Mouse (Mus musculus) midbrain, embryonic 14.5 days (tissue): ENCODE measurements at regions not wholly inside any gene's neighbourhood (a gene's known extent, or its start where the extent isn't known, plus 50 kb on each side); places are given as distances from the start of the nearest gene placed in this dataset.

Source experiments
- ATAC-seq: fragments of 200-750 bp; cut with Nextera tagmentation; 2 replicates; pipeline ENCODE4 v1.8.0; 2017; ENCODE audit warnings: moderate number of reproducible peaks, moderate library complexity; ENCODE audit not compliant: low FRiP score, low TSS enrichment
- DNase-seq: peaks from one replicate; pipeline ENCODE4 v3.0.0-alpha.2; 2015
- H3K27ac ChIP-seq: fragments of 300-500 bp; sonication (generic); replicated peaks from 2 replicates; pipeline ENCODE4 v1.5.1; 2014; ENCODE audit warnings: mild to moderate bottlenecking, low read depth, low read length, moderate library complexity
- H3K27me3 ChIP-seq: fragments of 300-500 bp; sonication (generic); 2 replicates; pipeline ENCODE4 v1.6.1; 2014; ENCODE audit warnings: low read length, control low read depth, mixed read lengths; ENCODE audit not compliant: control insufficient read depth, insufficient read depth
- H3K36me3 ChIP-seq: fragments of 300-500 bp; sonication (generic); 2 replicates; pipeline ENCODE4 v1.6.1; 2014; ENCODE audit warnings: low read length, control low read depth; ENCODE audit not compliant: control insufficient read depth, insufficient read depth
- H3K4me1 ChIP-seq: fragments of 300-500 bp; sonication (generic); 2 replicates; pipeline ENCODE4 v1.6.1; 2014; ENCODE audit warnings: mild to moderate bottlenecking, antibody characterized with exemption, low read length, control low read depth; ENCODE audit not compliant: control insufficient read depth, insufficient read depth
- H3K4me2 ChIP-seq: fragments of 300-500 bp; sonication (generic); 2 replicates; pipeline ENCODE4 v1.6.1; 2014; ENCODE audit warnings: mild to moderate bottlenecking, low read length, moderate library complexity
- H3K4me3 ChIP-seq: fragments of 300-500 bp; sonication (generic); replicated peaks from 2 replicates; pipeline ENCODE4 v1.5.1; 2014; ENCODE audit warnings: low read depth, low read length
- H3K9ac ChIP-seq: fragments of 300-500 bp; sonication (generic); replicated peaks from 2 replicates; pipeline ENCODE4 v1.6.1; 2014; ENCODE audit warnings: mild to moderate bottlenecking, low read length, moderate library complexity
- H3K9me3 ChIP-seq: fragments of 300-500 bp; sonication (generic); 2 replicates; pipeline ENCODE4 v1.6.1; 2016; ENCODE audit warnings: low read length, control low read depth, mixed read lengths; ENCODE audit not compliant: control insufficient read depth
- WGBS: fragments of 180-500 bp; shearing (Covaris S2); extraction: QIAGEN DNeasy Blood & Tissue Kit; methylation state at CpG from one replicate; pipeline ENCODE4 v1.1.7; 2014; 5-methylcytosine and 5-hydroxymethylcytosine counted together

- H3K36me3 ChIP-seq: no peaks in the 10 kb centered on the region
- no peaks in the 10 kb centered on the region for H3K27me3 ChIP-seq
- no peak overlapping the region for H3K9ac ChIP-seq
- no peaks in the 10 kb centered on the region for H3K9me3 ChIP-seq
- DNase-seq (no peak), ATAC-seq (no peak)
- WGBS: 87% methylated on average over 21 of the region's 21 CpGs
- H3K27ac ChIP-seq: no peak overlapping the region
- no peaks in the 10 kb centered on the region for H3K4me1 ChIP-seq
- H3K4me3 ChIP-seq: no peak overlapping the region
- no peak overlapping the region for H3K4me2 ChIP-seq
Measured at GRCm38 (mm10) chr5:118841210-118842016, 280.9 kb downstream of the Med13l start.

- 77% methylated on average over 10 of the region's 10 CpGs for WGBS
- no peaks in the 10 kb centered on the region for H3K9me3 ChIP-seq
- no peaks in the 10 kb centered on the region for H3K36me3 ChIP-seq
- no peak overlapping the region for H3K9ac ChIP-seq
- H3K4me3 ChIP-seq: no peak overlapping the region
- H3K27ac ChIP-seq: no peak overlapping the region
- no peak overlapping the region for H3K4me2 ChIP-seq
- H3K27me3 ChIP-seq: no peaks in the 10 kb centered on the region
- DNase-seq: no peak
- no peak for ATAC-seq
- H3K4me1 ChIP-seq: no peaks in the 10 kb centered on the region
Measured at GRCm38 (mm10) chr5:118842017-118842396, 281.5 kb downstream of the Med13l start.

- no peak overlapping the region for H3K4me3 ChIP-seq
- H3K9ac ChIP-seq: no peak overlapping the region
- no peak for ATAC-seq
- H3K27ac ChIP-seq: no peak overlapping the region
- no peaks in the 10 kb centered on the region for H3K36me3 ChIP-seq
- H3K27me3 ChIP-seq: no peaks in the 10 kb centered on the region
- DNase-seq: no peak
- H3K9me3 ChIP-seq: no peaks in the 10 kb centered on the region
- no peaks in the 10 kb centered on the region for H3K4me1 ChIP-seq
- H3K4me2 ChIP-seq: no peak overlapping the region
- WGBS: 79% methylated on average over 12 of the region's 12 CpGs
Measured at GRCm38 (mm10) chr5:118857001-118857400, 296.5 kb downstream of the Med13l start.

GRCm38 (mm10) chr5:118861143-118861847, 300.8 kb downstream of the Med13l start:
- H3K27me3 ChIP-seq: no peaks in the 10 kb centered on the region
- H3K27ac ChIP-seq: no peak overlapping the region
- no peaks in the 10 kb centered on the region for H3K4me1 ChIP-seq
- H3K9me3 ChIP-seq: no peaks in the 10 kb centered on the region; the same call in 1 of the 2 replicates
- H3K4me2 ChIP-seq: no peak overlapping the region
- no peaks in the 10 kb centered on the region for H3K36me3 ChIP-seq
- no peak overlapping the region for H3K9ac ChIP-seq
- no peak for ATAC-seq
- WGBS: 90% methylated on average over 13 of the region's 13 CpGs
- DNase-seq: no peak
- H3K4me3 ChIP-seq: no peak overlapping the region

DNA sequence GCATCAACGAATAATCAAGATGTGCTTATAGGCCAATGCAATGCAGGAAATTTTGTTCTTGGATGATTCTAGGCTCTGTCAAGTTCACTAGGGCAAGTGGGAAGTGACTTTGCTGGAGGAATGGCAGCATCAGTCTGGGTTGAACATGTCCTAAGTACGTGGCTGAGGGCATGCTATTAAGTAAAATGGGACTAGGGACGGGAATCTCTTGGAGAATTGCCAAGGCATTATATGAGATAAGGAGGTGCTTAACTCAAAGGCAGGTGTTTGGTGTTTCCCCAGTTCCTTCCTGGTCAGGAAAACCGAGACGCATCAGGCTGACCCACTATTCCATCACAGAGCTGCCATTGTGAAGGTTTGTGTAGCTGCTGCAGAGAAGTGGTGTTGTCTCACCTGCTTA, 307.0 kb downstream of the Med13l start:
- Histone ChIP-seq H3K9ac (no peak overlapping the region), H3K27me3 (no peaks in the 10 kb centered on the region), H3K4me1 (no peaks in the 10 kb centered on the region), H3K9me3 (no peaks in the 10 kb centered on the region; the same call in 1 of the 2 replicates), H3K4me2 (no peak overlapping the region), H3K27ac (no peak overlapping the region), H3K36me3 (no peaks in the 10 kb centered on the region), H3K4me3 (no peak overlapping the region)
- ATAC-seq (no peak), DNase-seq (no peak)
- WGBS: 93% methylated on average over 5 of the region's 5 CpGs

- 77% methylated on average over 9 of the region's 9 CpGs for WGBS
- H3K4me1 ChIP-seq: no peaks in the 10 kb centered on the region
- no peak for ATAC-seq
- H3K9me3 ChIP-seq: no peaks in the 10 kb centered on the region; the same call in 1 of the 2 replicates
- no peak for DNase-seq
- no peak overlapping the region for H3K9ac ChIP-seq
- H3K36me3 ChIP-seq: no peaks in the 10 kb centered on the region
- no peak overlapping the region for H3K4me2 ChIP-seq
- no peak overlapping the region for H3K27ac ChIP-seq
- no peak overlapping the region for H3K4me3 ChIP-seq
- no peaks in the 10 kb centered on the region for H3K27me3 ChIP-seq
Measured at GRCm38 (mm10) chr5:118869330-118869729, 308.9 kb downstream of the Med13l start.

DNA sequence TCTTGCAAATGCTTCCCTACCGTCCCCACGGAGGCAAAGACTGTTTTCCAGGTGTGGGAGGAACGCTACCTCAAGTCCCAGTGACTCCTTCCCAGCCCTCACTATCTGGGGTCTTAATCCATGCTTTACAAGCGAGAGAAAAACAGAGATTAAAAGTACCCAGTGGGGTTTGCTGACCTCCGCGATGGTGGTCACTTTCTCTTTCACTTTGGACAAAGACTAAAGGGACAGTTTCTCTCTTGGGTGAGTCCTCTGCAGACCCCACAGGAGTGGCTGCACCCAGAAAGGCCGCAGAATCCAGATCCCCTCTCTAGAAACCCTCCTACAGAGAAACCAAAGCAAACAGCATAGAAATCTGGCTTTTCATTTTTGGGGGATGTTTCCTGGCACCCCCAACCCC, 313.4 kb downstream of the Med13l start:
- no peaks in the 10 kb centered on the region for H3K9me3 ChIP-seq
- no peak overlapping the region for H3K9ac ChIP-seq
- peaks cover 40% of the 10 kb centered on the region for H3K27me3 ChIP-seq
- 23% methylated on average over 7 of the region's 7 CpGs for WGBS
- H3K4me2 ChIP-seq: no peak overlapping the region
- no peak for ATAC-seq
- H3K36me3 ChIP-seq: no peaks in the 10 kb centered on the region
- no peak overlapping the region for H3K27ac ChIP-seq
- H3K4me3 ChIP-seq: no peak overlapping the region
- no peaks in the 10 kb centered on the region for H3K4me1 ChIP-seq
- no peak for DNase-seq

GRCm38 (mm10) chr5:118875096-118875637, 314.7 kb downstream of the Med13l start:
- no peaks in the 10 kb centered on the region for H3K9me3 ChIP-seq
- H3K27me3 ChIP-seq: peaks cover 48% of the 10 kb centered on the region
- no peak overlapping the region for H3K27ac ChIP-seq
- no peak overlapping the region for H3K4me3 ChIP-seq
- H3K36me3 ChIP-seq: no peaks in the 10 kb centered on the region
- ATAC-seq (no peak), DNase-seq (no peak)
- no peak overlapping the region for H3K9ac ChIP-seq
- H3K4me2 ChIP-seq: no peak overlapping the region
- 70% methylated on average over 10 of the region's 10 CpGs for WGBS
- no peaks in the 10 kb centered on the region for H3K4me1 ChIP-seq
